Mouse (Mus musculus): ENCODE measurements around the gene Srsf5. TPM values are rescaled to one million over a fixed set of nuclear protein-coding genes. Genes with fewer than 3 reads are reported as not detected.

Gene Srsf5
- polyA plus RNA-seq, 1 experiment from 2014 or later = 312 TPM

GRCm38 (mm10) chr12:80926550-80926949 is 18.8 kb upstream of the Srsf5 start:
- no peaks in the 10 kb centered on the region for H3K36me3 ChIP-seq (ENCODE audit: control insufficient read depth, insufficient read depth, low read length)
- H3K9me3 ChIP-seq (ENCODE audit: control insufficient read depth, low read depth, low read length) = no peaks in the 10 kb centered on the region
- H3K4me1 ChIP-seq (ENCODE audit: control insufficient read depth, insufficient read depth, low read length) = no peaks in the 10 kb centered on the region
- no peak overlapping the region for H3K4me2 ChIP-seq (replicated peaks; ENCODE audit: low read depth, low read length)
- H3K27me3 ChIP-seq (ENCODE audit: control insufficient read depth, insufficient read depth, low read length) = no peaks in the 10 kb centered on the region
- no peak overlapping the region for H3K9ac ChIP-seq (replicated peaks; ENCODE audit: low read depth, low read length)
- H3K4me3 ChIP-seq (ENCODE audit: low read depth, low read length) = no peak overlapping the region
- ATAC-seq (ENCODE audit: insufficient number of reproducible peaks, insufficient read depth, low FRiP score, low read depth) = no peak
- H3K27ac ChIP-seq (ENCODE audit: low read length) = no peak overlapping the region
- 88% methylated on average over 4 of the region's 4 CpGs for WGBS

- Histone ChIP-seq H3K9ac (replicated peaks; ENCODE audit: low read depth, low read length) (no peak overlapping the region), H3K4me1 (ENCODE audit: control insufficient read depth, insufficient read depth, low read length) (no peaks in the 10 kb centered on the region), H3K9me3 (ENCODE audit: control insufficient read depth, low read depth, low read length) (no peaks in the 10 kb centered on the region), H3K27me3 (ENCODE audit: control insufficient read depth, insufficient read depth, low read length) (no peaks in the 10 kb centered on the region), H3K4me2 (replicated peaks; ENCODE audit: low read depth, low read length) (no peak overlapping the region), H3K36me3 (ENCODE audit: control insufficient read depth, insufficient read depth, low read length) (no peaks in the 10 kb centered on the region), H3K27ac (ENCODE audit: low read length) (no peak overlapping the region), H3K4me3 (ENCODE audit: low read depth, low read length) (no peak overlapping the region)
- WGBS = 65% methylated on average over 1 of the region's 1 CpGs
- no peak for ATAC-seq (ENCODE audit: insufficient number of reproducible peaks, insufficient read depth, low FRiP score, low read depth)
Observed at GRCm38 (mm10) chr12:80927518-80927917, 17.8 kb upstream of the Srsf5 start.

DNA sequence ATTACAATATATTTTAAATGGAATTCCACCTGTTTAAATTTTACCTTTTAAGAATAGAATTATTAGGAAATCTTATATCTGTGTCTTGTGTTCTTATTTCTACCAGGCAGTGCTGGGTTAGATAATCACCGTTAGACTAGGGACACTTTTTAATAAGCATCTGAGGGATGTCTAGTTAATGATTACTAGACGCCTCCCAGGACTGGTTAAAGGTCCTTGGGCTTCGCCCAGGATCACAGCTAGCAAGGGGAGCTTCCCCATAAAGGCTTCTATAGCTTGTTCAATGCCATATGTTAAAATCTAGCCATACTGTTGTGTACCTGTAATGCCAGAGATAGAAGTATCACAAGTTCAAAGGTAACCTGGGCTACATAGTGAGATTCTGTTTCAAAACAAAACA is 16.4 kb upstream of the Srsf5 start:
- 63% methylated on average over 3 of the region's 3 CpGs for WGBS
- Histone ChIP-seq H3K4me2 (replicated peaks; ENCODE audit: low read depth, low read length) (no peak overlapping the region), H3K27ac (ENCODE audit: low read length) (no peak overlapping the region)

DNA sequence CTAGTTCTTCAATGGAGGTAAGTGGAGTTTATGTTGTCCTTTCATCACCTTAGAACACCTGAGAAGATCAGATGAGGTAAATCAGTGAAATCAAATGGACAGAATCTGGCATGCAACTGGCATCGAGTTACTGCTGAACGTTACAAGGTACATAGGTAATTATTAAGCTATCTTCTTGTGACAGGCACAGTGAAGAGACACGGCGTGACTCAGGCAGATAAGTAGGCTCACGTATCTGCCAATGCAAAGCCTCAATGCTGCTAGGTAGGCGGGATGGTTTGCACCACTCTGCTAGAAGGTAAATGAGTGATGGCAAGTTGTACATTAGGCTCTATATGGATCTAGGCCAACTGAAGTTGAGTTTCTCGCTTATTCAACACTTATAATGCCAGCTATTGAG is 15.2 kb upstream of the Srsf5 start:
- Histone ChIP-seq H3K9ac (replicated peaks; ENCODE audit: low read depth, low read length) (no peak overlapping the region), H3K27ac (ENCODE audit: low read length) (no peak overlapping the region), H3K9me3 (ENCODE audit: control insufficient read depth, low read depth, low read length) (no peaks in the 10 kb centered on the region), H3K4me3 (ENCODE audit: low read depth, low read length) (no peak overlapping the region), H3K27me3 (ENCODE audit: control insufficient read depth, insufficient read depth, low read length) (no peaks in the 10 kb centered on the region), H3K36me3 (ENCODE audit: control insufficient read depth, insufficient read depth, low read length) (no peaks in the 10 kb centered on the region), H3K4me2 (replicated peaks; ENCODE audit: low read depth, low read length) (no peak overlapping the region), H3K4me1 (ENCODE audit: control insufficient read depth, insufficient read depth, low read length) (no peaks in the 10 kb centered on the region)
- WGBS = 77% methylated on average over 7 of the region's 7 CpGs
- ATAC-seq (ENCODE audit: insufficient number of reproducible peaks, insufficient read depth, low FRiP score, low read depth) = no peak

More for the DNA sequence above, 16.4 kb upstream of the Srsf5 start:
- no peak overlapping the region for H3K9ac ChIP-seq (replicated peaks; ENCODE audit: low read depth, low read length)
- H3K4me3 ChIP-seq (ENCODE audit: low read depth, low read length) = no peak overlapping the region
- no peaks in the 10 kb centered on the region for H3K36me3 ChIP-seq (ENCODE audit: control insufficient read depth, insufficient read depth, low read length)
- H3K9me3 ChIP-seq (ENCODE audit: control insufficient read depth, low read depth, low read length) = no peaks in the 10 kb centered on the region
- no peaks in the 10 kb centered on the region for H3K4me1 ChIP-seq (ENCODE audit: control insufficient read depth, insufficient read depth, low read length)
- H3K27me3 ChIP-seq (ENCODE audit: control insufficient read depth, insufficient read depth, low read length) = no peaks in the 10 kb centered on the region
- ATAC-seq (ENCODE audit: insufficient number of reproducible peaks, insufficient read depth, low FRiP score, low read depth) = no peak

- H3K36me3 ChIP-seq (ENCODE audit: control insufficient read depth, insufficient read depth, low read length) = no peaks in the 10 kb centered on the region
- no peaks in the 10 kb centered on the region for H3K27me3 ChIP-seq (ENCODE audit: control insufficient read depth, insufficient read depth, low read length)
- no peak overlapping the region for H3K4me3 ChIP-seq (ENCODE audit: low read depth, low read length)
- H3K4me1 ChIP-seq (ENCODE audit: control insufficient read depth, insufficient read depth, low read length) = no peaks in the 10 kb centered on the region
- ATAC-seq (ENCODE audit: insufficient number of reproducible peaks, insufficient read depth, low FRiP score, low read depth) = no peak
- H3K27ac ChIP-seq (ENCODE audit: low read length) = no peak overlapping the region
- H3K9me3 ChIP-seq (ENCODE audit: control insufficient read depth, low read depth, low read length) = no peaks in the 10 kb centered on the region
- no peak overlapping the region for H3K9ac ChIP-seq (replicated peaks; ENCODE audit: low read depth, low read length)
- H3K4me2 ChIP-seq (replicated peaks; ENCODE audit: low read depth, low read length) = no peak overlapping the region
- 84% methylated on average over 3 of the region's 3 CpGs for WGBS
Observed at GRCm38 (mm10) chr12:80931402-80932140, 13.7 kb upstream of the Srsf5 start.

- WGBS = 70% methylated on average over 1 of the region's 1 CpGs
- no peaks in the 10 kb centered on the region for H3K36me3 ChIP-seq (ENCODE audit: control insufficient read depth, insufficient read depth, low read length)
- no peaks in the 10 kb centered on the region for H3K9me3 ChIP-seq (ENCODE audit: control insufficient read depth, low read depth, low read length)
- ATAC-seq (ENCODE audit: insufficient number of reproducible peaks, insufficient read depth, low FRiP score, low read depth) = no peak
- H3K27me3 ChIP-seq (ENCODE audit: control insufficient read depth, insufficient read depth, low read length) = no peaks in the 10 kb centered on the region
- H3K4me2 ChIP-seq (replicated peaks; ENCODE audit: low read depth, low read length) = no peak overlapping the region
- no peak overlapping the region for H3K9ac ChIP-seq (replicated peaks; ENCODE audit: low read depth, low read length)
- H3K4me3 ChIP-seq (ENCODE audit: low read depth, low read length) = no peak overlapping the region
- no peak overlapping the region for H3K27ac ChIP-seq (ENCODE audit: low read length)
- no peaks in the 10 kb centered on the region for H3K4me1 ChIP-seq (ENCODE audit: control insufficient read depth, insufficient read depth, low read length)
Observed at GRCm38 (mm10) chr12:80932865-80933264, 12.4 kb upstream of the Srsf5 start.

DNA sequence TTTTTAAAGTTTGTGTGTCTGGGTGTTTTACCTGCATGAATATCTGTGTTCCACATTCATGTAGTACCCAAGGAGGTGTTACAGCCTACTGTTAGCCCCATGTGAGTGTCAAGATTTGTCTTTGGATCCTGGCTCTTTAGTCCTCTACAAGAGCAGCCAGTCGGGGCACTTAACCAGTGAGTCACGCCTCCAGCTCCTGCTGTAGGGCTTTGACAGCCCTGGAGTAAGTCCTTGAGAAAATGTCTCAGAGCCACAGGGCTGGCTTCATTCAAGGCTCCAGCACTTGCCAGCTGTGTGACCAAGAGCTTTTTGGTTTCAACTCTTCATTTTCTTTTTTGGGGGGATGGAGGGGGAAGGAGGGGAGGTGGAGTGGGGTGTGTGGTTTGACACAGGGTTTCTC is 8.6 kb upstream of the Srsf5 start:
- Histone ChIP-seq H3K36me3 (ENCODE audit: control insufficient read depth, insufficient read depth, low read length) (no peaks in the 10 kb centered on the region), H3K27ac (ENCODE audit: low read length) (no peak overlapping the region; the same call in 1 of the 2 replicates)
- 73% methylated on average over 2 of the region's 2 CpGs for WGBS

GRCm38 (mm10) chr12:80937331-80938029 is 7.8 kb upstream of the Srsf5 start:
- no peak overlapping the region for H3K27ac ChIP-seq (ENCODE audit: low read length)

More for the DNA sequence above, 8.6 kb upstream of the Srsf5 start:
- H3K4me3 ChIP-seq (ENCODE audit: low read depth, low read length) = no peak overlapping the region
- H3K9ac ChIP-seq (replicated peaks; ENCODE audit: low read depth, low read length) = no peak overlapping the region
- H3K27me3 ChIP-seq (ENCODE audit: control insufficient read depth, insufficient read depth, low read length) = no peaks in the 10 kb centered on the region
- H3K9me3 ChIP-seq (ENCODE audit: control insufficient read depth, low read depth, low read length) = no peaks in the 10 kb centered on the region
- no peak for ATAC-seq (ENCODE audit: insufficient number of reproducible peaks, insufficient read depth, low FRiP score, low read depth)
- H3K4me1 ChIP-seq (ENCODE audit: control insufficient read depth, insufficient read depth, low read length) = no peaks in the 10 kb centered on the region
- no peak overlapping the region for H3K4me2 ChIP-seq (replicated peaks; ENCODE audit: low read depth, low read length)

More at GRCm38 (mm10) chr12:80937331-80938029, 7.8 kb upstream of the Srsf5 start:
- Histone ChIP-seq H3K4me3 (ENCODE audit: low read depth, low read length) (no peak overlapping the region), H3K9me3 (ENCODE audit: control insufficient read depth, low read depth, low read length) (no peaks in the 10 kb centered on the region), H3K36me3 (ENCODE audit: control insufficient read depth, insufficient read depth, low read length) (no peaks in the 10 kb centered on the region), H3K9ac (replicated peaks; ENCODE audit: low read depth, low read length) (no peak overlapping the region), H3K4me1 (ENCODE audit: control insufficient read depth, insufficient read depth, low read length) (no peaks in the 10 kb centered on the region), H3K4me2 (replicated peaks; ENCODE audit: low read depth, low read length) (no peak overlapping the region), H3K27me3 (ENCODE audit: control insufficient read depth, insufficient read depth, low read length) (no peaks in the 10 kb centered on the region)
- 62% methylated on average over 9 of the region's 9 CpGs for WGBS
- no peak; the same call in 1 of the 2 replicates for ATAC-seq (ENCODE audit: insufficient number of reproducible peaks, insufficient read depth, low FRiP score, low read depth)

Measured in stomach, embryonic 14.5 days (tissue).